Mouse (Mus musculus): Measurements from ENCODE around the gene Pdcd7. TPM values are rescaled to one million over a fixed set of nuclear protein-coding genes. Genes with fewer than 3 reads are reported as not detected.
A peak's percentile ranks its signal among the peaks of the same experiment; 100 is the strongest.
"Not testable (repeated sequence)": the region's sequence is repeated elsewhere in the genome, so short reads cannot be mapped to it uniquely, and the experiment has no call there.

The Pdcd7 gene
- total RNA-seq (2021) = 10 to 100 TPM; 23.1 to 23.7 TPM

- intact Hi-C loops (cut with DNase I) = no loop called here
- peak; percentile 96 for DNase-seq (ENCODE audit: extremely low spot score in 1 of 2, low spot score in 2 of 2)
Observed at GRCm38 (mm10) chr9:65345854-65346475, at the start of gene Pdcd7. Gene Pdcd7 (plus strand): TSS chr9:65346104.

GRCm38 (mm10) chr9:65297056-65297455 lies 48.8 kb upstream of the Pdcd7 start:
- no peak for DNase-seq (ENCODE audit: extremely low spot score in 1 of 2, low spot score in 2 of 2)
- intact Hi-C loops (cut with DNase I) = no loop called here

GRCm38 (mm10) chr9:65298761-65299160 lies 47.1 kb upstream of the Pdcd7 start:
- no peak for DNase-seq (ENCODE audit: extremely low spot score in 1 of 2, low spot score in 2 of 2)
- intact Hi-C loops (cut with DNase I) = no loop called here

GRCm38 (mm10) chr9:65299650-65300049 lies 46.3 kb upstream of the Pdcd7 start:
- DNase-seq (ENCODE audit: extremely low spot score in 1 of 2, low spot score in 2 of 2) = no peak
- intact Hi-C loops (cut with DNase I) = no loop called here

GRCm38 (mm10) chr9:65302327-65302983 lies 43.4 kb upstream of the Pdcd7 start:
- intact Hi-C loops (cut with DNase I) = no loop called here
- no peak for DNase-seq (ENCODE audit: extremely low spot score in 1 of 2, low spot score in 2 of 2)

GRCm38 (mm10) chr9:65303586-65303985 lies 42.3 kb upstream of the Pdcd7 start:
- intact Hi-C loops (cut with DNase I) = no loop called here
- DNase-seq (ENCODE audit: extremely low spot score in 1 of 2, low spot score in 2 of 2) = no peak

GRCm38 (mm10) chr9:65304300-65304699 lies 41.6 kb upstream of the Pdcd7 start:
- no peak for DNase-seq (ENCODE audit: extremely low spot score in 1 of 2, low spot score in 2 of 2)
- intact Hi-C loops (cut with DNase I) = no loop called here

- intact Hi-C loops (cut with DNase I) = no loop called here
- DNase-seq (ENCODE audit: extremely low spot score in 1 of 2, low spot score in 2 of 2) = no peak
Observed at GRCm38 (mm10) chr9:65306672-65307071, 39.2 kb upstream of the Pdcd7 start.

- no peak for DNase-seq (ENCODE audit: extremely low spot score in 1 of 2, low spot score in 2 of 2)
- intact Hi-C loops (cut with DNase I) = no loop called here
Observed at GRCm38 (mm10) chr9:65308011-65308410, 37.9 kb upstream of the Pdcd7 start.

- intact Hi-C loops (cut with DNase I) = loop anchor here (10.0 kb wide), 1 partner anchor 338 kb away; no protein-coding TSS in a partner anchor
- no peak for DNase-seq (ENCODE audit: extremely low spot score in 1 of 2, low spot score in 2 of 2)
Observed at GRCm38 (mm10) chr9:65312669-65313357, 33.1 kb upstream of the Pdcd7 start.

- intact Hi-C loops (cut with DNase I) = loop anchor here (10.0 kb wide), 1 partner anchor 339 kb away; no protein-coding TSS in a partner anchor
- DNase-seq (ENCODE audit: extremely low spot score in 1 of 2, low spot score in 2 of 2) = no peak
Observed at GRCm38 (mm10) chr9:65313846-65314245, 32.1 kb upstream of the Pdcd7 start.

GRCm38 (mm10) chr9:65322255-65322900 lies 23.5 kb upstream of the Pdcd7 start:
- intact Hi-C loops (cut with DNase I) = loop anchor here (10.0 kb wide), 1 partner anchor 258 kb away; no protein-coding TSS in a partner anchor
- DNase-seq (ENCODE audit: extremely low spot score in 1 of 2, low spot score in 2 of 2) = peak in 1 of 2 experiments; percentile 25

GRCm38 (mm10) chr9:65325971-65326370 lies 19.9 kb upstream of the Pdcd7 start:
- intact Hi-C loops (cut with DNase I) = loop anchor here (10.0 kb wide), 1 partner anchor 261 kb away; no protein-coding TSS in a partner anchor
- DNase-seq (ENCODE audit: extremely low spot score in 1 of 2, low spot score in 2 of 2) = no peak

GRCm38 (mm10) chr9:65327371-65327770 lies 18.5 kb upstream of the Pdcd7 start:
- intact Hi-C loops (cut with DNase I) = loop anchor here (10.0 kb wide), 1 partner anchor 263 kb away; no protein-coding TSS in a partner anchor
- DNase-seq (ENCODE audit: extremely low spot score in 1 of 2, low spot score in 2 of 2) = no peak

GRCm38 (mm10) chr9:65333958-65334357 lies 11.9 kb upstream of the Pdcd7 start:
- DNase-seq (ENCODE audit: extremely low spot score in 1 of 2, low spot score in 2 of 2) = no peak
- intact Hi-C loops (cut with DNase I) = no loop called here

GRCm38 (mm10) chr9:65339146-65339545 lies 6.8 kb upstream of the Pdcd7 start:
- intact Hi-C loops (cut with DNase I) = no loop called here
- DNase-seq (ENCODE audit: extremely low spot score in 1 of 2, low spot score in 2 of 2) = no peak

GRCm38 (mm10) chr9:65340414-65340813 lies 5.5 kb upstream of the Pdcd7 start:
- intact Hi-C loops (cut with DNase I) = no loop called here

GRCm38 (mm10) chr9:65345439-65345838 lies 465 bp upstream of the Pdcd7 start:
- DNase-seq (ENCODE audit: extremely low spot score in 1 of 2, low spot score in 2 of 2) = peak in 1 of 2 experiments; percentile 14

More at GRCm38 (mm10) chr9:65340414-65340813, 5.5 kb upstream of the Pdcd7 start:
- DNase-seq (ENCODE audit: extremely low spot score in 1 of 2, low spot score in 2 of 2) = no peak

GRCm38 (mm10) chr9:65346476-65347111 lies 690 bp downstream of the Pdcd7 start:
- peak; percentile 6 to 69 for DNase-seq (ENCODE audit: extremely low spot score in 1 of 2, low spot score in 2 of 2)
- intact Hi-C loops (cut with DNase I) = no loop called here

More at GRCm38 (mm10) chr9:65345439-65345838, 465 bp upstream of the Pdcd7 start:
- intact Hi-C loops (cut with DNase I) = not testable (repeated sequence)

All from left cerebral cortex, postnatal 10 days (tissue).